Mouse (Mus musculus): ENCODE measurements around the gene Snx10. TPM values are rescaled to one million over a fixed set of nuclear protein-coding genes. Genes with fewer than 3 reads are reported as not detected.
"Not testable (repeated sequence)": the region's sequence is repeated elsewhere in the genome, so short reads cannot be mapped to it uniquely, and the experiment has no call there.

Gene Snx10
- 62.4 and 63.9 TPM in 2 replicates for polyA plus RNA-seq (2014; fragmentation: Nextera tagmentation; extraction: Ambion mirVana)

- Histone ChIP-seq H3K4me1 (ENCODE audit: control insufficient read depth, insufficient read depth, low read length) (no peaks in the 10 kb centered on the region; the same call in 1 of the 2 replicates), H3K9ac (replicated peaks; ENCODE audit: low read depth, low read length) (peak within 1 kb of the TSS; percentile 61), H3K4me3 (ENCODE audit: low read depth, low read length) (peak within 1 kb of the TSS; percentile 76), H3K27me3 (ENCODE audit: control insufficient read depth, insufficient read depth, low read length) (no peaks in the 10 kb centered on the region), H3K36me3 (ENCODE audit: control insufficient read depth, insufficient read depth, low read length) (no peaks in the 10 kb centered on the region), H3K27ac (ENCODE audit: low read depth, low read length) (peak within 1 kb of the TSS; percentile 66), H3K9me3 (ENCODE audit: control insufficient read depth, low read length) (no peaks in the 10 kb centered on the region), H3K4me2 (ENCODE audit: low read depth, low read length) (peak within 1 kb of the TSS; percentile 77)
- peak; percentile 76 for ATAC-seq (ENCODE audit: low read depth)
- under 1% methylated on average over 47 of the region's 47 CpGs for WGBS
Observed at GRCm38 (mm10) chr6:51523807-51524320, at the start of gene Snx10. TSS of gene Snx10 (plus strand) at chr6:51523901.

DNA sequence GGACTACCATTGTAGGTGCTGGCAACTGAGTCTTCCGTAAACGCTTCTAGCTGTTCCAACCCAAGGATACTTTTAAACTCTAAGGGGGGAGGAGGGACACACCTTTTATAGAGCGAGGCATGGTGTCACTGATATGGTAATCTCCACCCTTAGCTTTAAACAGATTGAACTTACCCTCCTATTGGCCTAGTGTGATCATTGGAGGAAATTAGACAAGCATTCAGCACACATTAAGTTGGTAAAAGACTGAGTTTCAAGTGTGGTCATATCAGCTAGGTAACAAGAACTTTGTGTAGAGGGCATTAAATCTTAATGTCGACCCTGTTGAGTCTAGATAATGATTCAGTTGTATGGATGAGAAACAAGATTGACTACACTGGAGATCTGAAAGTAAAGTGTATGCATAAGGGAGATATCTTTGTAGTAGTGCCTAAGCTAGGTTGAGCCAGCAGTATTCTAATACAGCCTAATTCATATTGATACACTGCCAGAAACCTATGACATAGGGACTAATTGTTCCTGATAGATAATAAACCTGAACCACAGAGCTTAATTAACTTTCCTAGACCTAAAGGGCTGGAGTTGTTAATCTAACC lies 44.5 kb upstream of the Snx10 start:
- Histone ChIP-seq H3K27me3 (ENCODE audit: control insufficient read depth, insufficient read depth, low read length) (no peaks in the 10 kb centered on the region), H3K9me3 (ENCODE audit: control insufficient read depth, low read length) (no peaks in the 10 kb centered on the region), H3K9ac (replicated peaks; ENCODE audit: low read depth, low read length) (no peak overlapping the region), H3K4me3 (ENCODE audit: low read depth, low read length) (no peak overlapping the region), H3K4me1 (ENCODE audit: control insufficient read depth, insufficient read depth, low read length) (no peaks in the 10 kb centered on the region), H3K27ac (ENCODE audit: low read depth, low read length) (no peak overlapping the region), H3K36me3 (ENCODE audit: control insufficient read depth, insufficient read depth, low read length) (peaks cover 53% of the 10 kb centered on the region), H3K4me2 (ENCODE audit: low read depth, low read length) (no peak overlapping the region)
- no peak for ATAC-seq (ENCODE audit: low read depth)
- WGBS: 95% methylated on average over 4 of the region's 4 CpGs

- Histone ChIP-seq H3K4me1 (ENCODE audit: control insufficient read depth, insufficient read depth, low read length) (no peaks in the 10 kb centered on the region), H3K27ac (ENCODE audit: low read depth, low read length) (no peak overlapping the region), H3K4me2 (ENCODE audit: low read depth, low read length) (no peak overlapping the region), H3K9ac (replicated peaks; ENCODE audit: low read depth, low read length) (no peak overlapping the region), H3K4me3 (ENCODE audit: low read depth, low read length) (no peak overlapping the region), H3K36me3 (ENCODE audit: control insufficient read depth, insufficient read depth, low read length) (peaks cover 48% of the 10 kb centered on the region), H3K9me3 (ENCODE audit: control insufficient read depth, low read length) (no peaks in the 10 kb centered on the region), H3K27me3 (ENCODE audit: control insufficient read depth, insufficient read depth, low read length) (no peaks in the 10 kb centered on the region)
- WGBS: 96% methylated on average over 8 of the region's 8 CpGs
- no peak for ATAC-seq (ENCODE audit: low read depth)
Observed at GRCm38 (mm10) chr6:51481548-51481947, 42.2 kb upstream of the Snx10 start.

- Histone ChIP-seq H3K9me3 (ENCODE audit: control insufficient read depth, low read length) (no peaks in the 10 kb centered on the region), H3K4me3 (ENCODE audit: low read depth, low read length) (no peak overlapping the region), H3K27me3 (ENCODE audit: control insufficient read depth, insufficient read depth, low read length) (no peaks in the 10 kb centered on the region), H3K27ac (ENCODE audit: low read depth, low read length) (no peak overlapping the region), H3K4me1 (ENCODE audit: control insufficient read depth, insufficient read depth, low read length) (no peaks in the 10 kb centered on the region), H3K36me3 (ENCODE audit: control insufficient read depth, insufficient read depth, low read length) (peaks cover 38% of the 10 kb centered on the region), H3K4me2 (ENCODE audit: low read depth, low read length) (no peak overlapping the region), H3K9ac (replicated peaks; ENCODE audit: low read depth, low read length) (no peak overlapping the region)
- WGBS: 91% methylated on average over 3 of the region's 3 CpGs
- ATAC-seq (ENCODE audit: low read depth): no peak
Observed at GRCm38 (mm10) chr6:51483861-51484260, 39.8 kb upstream of the Snx10 start.

GRCm38 (mm10) chr6:51484556-51484955 lies 39.1 kb upstream of the Snx10 start:
- not testable (repeated sequence) for H3K4me3 ChIP-seq (ENCODE audit: low read depth, low read length); H3K27ac ChIP-seq (ENCODE audit: low read depth, low read length); H3K4me2 ChIP-seq (ENCODE audit: low read depth, low read length); ATAC-seq (ENCODE audit: low read depth); H3K4me1 ChIP-seq (ENCODE audit: control insufficient read depth, insufficient read depth, low read length); H3K9me3 ChIP-seq (ENCODE audit: control insufficient read depth, low read length); H3K9ac ChIP-seq (replicated peaks; ENCODE audit: low read depth, low read length); H3K27me3 ChIP-seq (ENCODE audit: control insufficient read depth, insufficient read depth, low read length)
- H3K36me3 ChIP-seq (ENCODE audit: control insufficient read depth, insufficient read depth, low read length): peaks cover 31% of the 10 kb centered on the region
- WGBS: 90% methylated on average over 8 of the region's 8 CpGs

- no peak for ATAC-seq (ENCODE audit: low read depth)
- Histone ChIP-seq H3K27ac (ENCODE audit: low read depth, low read length) (no peak overlapping the region), H3K9me3 (ENCODE audit: control insufficient read depth, low read length) (no peaks in the 10 kb centered on the region), H3K4me2 (ENCODE audit: low read depth, low read length) (no peak overlapping the region), H3K27me3 (ENCODE audit: control insufficient read depth, insufficient read depth, low read length) (no peaks in the 10 kb centered on the region), H3K4me3 (ENCODE audit: low read depth, low read length) (no peak overlapping the region), H3K4me1 (ENCODE audit: control insufficient read depth, insufficient read depth, low read length) (no peaks in the 10 kb centered on the region), H3K9ac (replicated peaks; ENCODE audit: low read depth, low read length) (no peak overlapping the region), H3K36me3 (ENCODE audit: control insufficient read depth, insufficient read depth, low read length) (peaks cover 21% of the 10 kb centered on the region)
- 56% methylated on average over 2 of the region's 2 CpGs for WGBS
Observed at GRCm38 (mm10) chr6:51485646-51486045, 38.1 kb upstream of the Snx10 start.

DNA sequence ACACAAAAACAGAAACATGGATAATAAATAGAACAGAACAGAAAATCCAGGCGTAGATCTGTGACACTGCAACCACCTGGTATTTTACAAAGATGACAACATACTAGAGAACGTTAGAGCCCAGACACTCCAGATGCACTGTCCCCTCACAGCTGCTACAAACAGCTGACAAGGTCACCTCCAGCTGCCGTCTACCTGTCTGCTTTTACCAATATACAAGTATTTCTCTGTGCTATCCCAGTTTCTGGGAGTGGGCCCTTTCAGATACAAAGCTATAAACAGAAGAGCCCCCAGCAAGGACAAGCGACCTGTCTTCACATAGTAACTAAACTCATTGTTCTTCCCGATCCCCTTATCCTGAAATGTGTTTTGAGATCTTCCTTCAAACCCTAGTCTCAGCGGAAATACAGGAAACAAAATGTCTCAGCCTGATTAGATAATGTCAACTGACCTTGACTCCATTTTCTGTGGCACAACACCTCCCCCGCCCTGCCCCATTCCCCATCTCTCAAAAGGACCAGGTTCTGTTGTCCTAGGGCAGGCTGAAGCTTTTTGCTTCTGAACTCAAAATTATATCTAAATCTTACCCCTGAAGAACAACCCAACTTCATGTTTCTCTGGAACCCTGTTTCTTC lies 37.5 kb upstream of the Snx10 start:
- no peaks in the 10 kb centered on the region for H3K9me3 ChIP-seq (ENCODE audit: control insufficient read depth, low read length)
- H3K4me1 ChIP-seq (ENCODE audit: control insufficient read depth, insufficient read depth, low read length): no peaks in the 10 kb centered on the region
- H3K9ac ChIP-seq (replicated peaks; ENCODE audit: low read depth, low read length): no peak overlapping the region
- H3K27ac ChIP-seq (ENCODE audit: low read depth, low read length): no peak overlapping the region
- H3K36me3 ChIP-seq (ENCODE audit: control insufficient read depth, insufficient read depth, low read length): peaks cover 15% of the 10 kb centered on the region
- 76% methylated on average over 7 of the region's 7 CpGs for WGBS
- H3K4me3 ChIP-seq (ENCODE audit: low read depth, low read length): no peak overlapping the region
- no peak for ATAC-seq (ENCODE audit: low read depth)
- H3K4me2 ChIP-seq (ENCODE audit: low read depth, low read length): no peak overlapping the region
- H3K27me3 ChIP-seq (ENCODE audit: control insufficient read depth, insufficient read depth, low read length): no peaks in the 10 kb centered on the region

- no peak overlapping the region for H3K4me3 ChIP-seq (ENCODE audit: low read depth, low read length)
- no peaks in the 10 kb centered on the region for H3K27me3 ChIP-seq (ENCODE audit: control insufficient read depth, insufficient read depth, low read length)
- no peaks in the 10 kb centered on the region for H3K9me3 ChIP-seq (ENCODE audit: control insufficient read depth, low read length)
- no peak overlapping the region for H3K9ac ChIP-seq (replicated peaks; ENCODE audit: low read depth, low read length)
- WGBS: 95% methylated on average over 5 of the region's 5 CpGs
- no peak for ATAC-seq (ENCODE audit: low read depth)
- H3K4me2 ChIP-seq (ENCODE audit: low read depth, low read length): no peak overlapping the region
- peaks cover 10% of the 10 kb centered on the region for H3K36me3 ChIP-seq (ENCODE audit: control insufficient read depth, insufficient read depth, low read length)
- H3K27ac ChIP-seq (ENCODE audit: low read depth, low read length): no peak overlapping the region
- no peaks in the 10 kb centered on the region for H3K4me1 ChIP-seq (ENCODE audit: control insufficient read depth, insufficient read depth, low read length)
Observed at GRCm38 (mm10) chr6:51486731-51487130, 37.0 kb upstream of the Snx10 start.

DNA sequence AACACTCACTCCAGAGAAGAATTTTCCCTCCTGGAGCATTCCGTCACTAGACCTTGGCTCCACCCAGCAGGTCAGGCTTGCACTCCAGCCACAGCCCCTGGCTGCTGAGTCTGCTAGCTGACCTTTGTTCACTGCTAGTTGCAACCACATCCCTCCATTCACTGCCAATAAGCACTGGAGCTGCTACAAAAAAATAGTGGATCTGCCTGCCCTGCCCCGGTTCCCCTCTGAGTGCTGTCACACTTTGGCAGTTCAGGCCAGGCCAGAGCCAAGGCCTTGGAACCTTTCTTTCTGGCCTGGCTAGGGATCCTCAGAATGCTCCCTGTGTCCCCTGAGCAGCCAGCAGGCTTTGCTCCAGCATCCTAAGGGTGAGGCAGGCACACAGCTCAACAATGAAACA lies 33.9 kb upstream of the Snx10 start:
- no peaks in the 10 kb centered on the region for H3K36me3 ChIP-seq (ENCODE audit: control insufficient read depth, insufficient read depth, low read length)
- no peaks in the 10 kb centered on the region for H3K9me3 ChIP-seq (ENCODE audit: control insufficient read depth, low read length)
- no peak overlapping the region for H3K4me2 ChIP-seq (ENCODE audit: low read depth, low read length)
- no peak for ATAC-seq (ENCODE audit: low read depth)
- WGBS: 75% methylated on average over 2 of the region's 2 CpGs
- no peak overlapping the region for H3K27ac ChIP-seq (ENCODE audit: low read depth, low read length)
- no peaks in the 10 kb centered on the region for H3K27me3 ChIP-seq (ENCODE audit: control insufficient read depth, insufficient read depth, low read length)
- H3K4me3 ChIP-seq (ENCODE audit: low read depth, low read length): no peak overlapping the region
- H3K4me1 ChIP-seq (ENCODE audit: control insufficient read depth, insufficient read depth, low read length): no peaks in the 10 kb centered on the region
- H3K9ac ChIP-seq (replicated peaks; ENCODE audit: low read depth, low read length): no peak overlapping the region
